Mouse (Mus musculus): ENCODE results near the gene Sec31a.

The Sec31a gene

GRCm38 (mm10) chr5:100410281-100410680 lies 5.8 kb downstream of the Sec31a start:
- DNase-seq (ENCODE audit: extremely low spot score, low read depth, low spot score), result no peak

GRCm38 (mm10) chr5:100408485-100408884 lies 7.5 kb downstream of the Sec31a start:
- DNase-seq (ENCODE audit: extremely low spot score, low read depth, low spot score), result no peak

- no peak for DNase-seq (ENCODE audit: extremely low spot score, low read depth, low spot score)
Measured at GRCm38 (mm10) chr5:100396753-100397152, 19.3 kb downstream of the Sec31a start.

- DNase-seq (ENCODE audit: extremely low spot score, low read depth, low spot score), result no peak
Measured at GRCm38 (mm10) chr5:100393681-100394080, 22.4 kb downstream of the Sec31a start.

- DNase-seq (ENCODE audit: extremely low spot score, low read depth, low spot score), result no peak
Measured at GRCm38 (mm10) chr5:100392436-100392955, 23.5 kb downstream of the Sec31a start.

- no peak for DNase-seq (ENCODE audit: extremely low spot score, low read depth, low spot score)
Measured at GRCm38 (mm10) chr5:100383782-100384510, 32.1 kb downstream of the Sec31a start.

- no peak for DNase-seq (ENCODE audit: extremely low spot score, low read depth, low spot score)
Measured at GRCm38 (mm10) chr5:100381094-100381493, 34.9 kb downstream of the Sec31a start.

- no peak for DNase-seq (ENCODE audit: extremely low spot score, low read depth, low spot score)
Measured at GRCm38 (mm10) chr5:100380277-100380676, 35.8 kb downstream of the Sec31a start.

- DNase-seq (ENCODE audit: extremely low spot score, low read depth, low spot score), result no peak
Measured at GRCm38 (mm10) chr5:100378981-100379380, 37.1 kb downstream of the Sec31a start.

- no peak for DNase-seq (ENCODE audit: extremely low spot score, low read depth, low spot score)
Measured at GRCm38 (mm10) chr5:100378211-100378610, 37.8 kb downstream of the Sec31a start.

GRCm38 (mm10) chr5:100377376-100377775 lies 38.7 kb downstream of the Sec31a start:
- DNase-seq (ENCODE audit: extremely low spot score, low read depth, low spot score), result no peak

GRCm38 (mm10) chr5:100374703-100375102 lies 41.3 kb downstream of the Sec31a start:
- DNase-seq (ENCODE audit: extremely low spot score, low read depth, low spot score), result no peak

- no peak for DNase-seq (ENCODE audit: extremely low spot score, low read depth, low spot score)
Measured at GRCm38 (mm10) chr5:100373952-100374351, 42.1 kb downstream of the Sec31a start.

- DNase-seq (ENCODE audit: extremely low spot score, low read depth, low spot score), result no peak
Measured at GRCm38 (mm10) chr5:100370919-100371318, 45.1 kb downstream of the Sec31a start.

- DNase-seq (ENCODE audit: extremely low spot score, low read depth, low spot score), result no peak
Measured at GRCm38 (mm10) chr5:100369825-100370459, 46.1 kb downstream of the Sec31a start.

GRCm38 (mm10) chr5:100369093-100369492 lies 46.9 kb downstream of the Sec31a start:
- no peak for DNase-seq (ENCODE audit: extremely low spot score, low read depth, low spot score)

- DNase-seq (ENCODE audit: extremely low spot score, low read depth, low spot score), result no peak
Measured at GRCm38 (mm10) chr5:100368527-100368926, 47.5 kb downstream of the Sec31a start.

- DNase-seq (ENCODE audit: extremely low spot score, low read depth, low spot score), result no peak
Measured at GRCm38 (mm10) chr5:100367051-100367450, 49.0 kb downstream of the Sec31a start.

- DNase-seq (ENCODE audit: extremely low spot score, low read depth, low spot score), result no peak
Measured at GRCm38 (mm10) chr5:100360296-100360695, 55.7 kb downstream of the Sec31a start.

- no peak for DNase-seq (ENCODE audit: extremely low spot score, low read depth, low spot score)
Measured at GRCm38 (mm10) chr5:100358334-100358733, 57.7 kb downstream of the Sec31a start.

GRCm38 (mm10) chr5:100354644-100355043 lies 61.4 kb downstream of the Sec31a start:
- DNase-seq (ENCODE audit: extremely low spot score, low read depth, low spot score), result no peak

All from hindlimb bud, embryonic 11.5 days (tissue).